Mouse (Mus musculus) myocyte (in vitro differentiated cells): ENCODE results near the gene Nkain2. TPM values are rescaled to one million over a fixed set of nuclear protein-coding genes. Genes with fewer than 3 reads are reported as not detected.
"Not testable (repeated sequence)": the region's sequence is repeated elsewhere in the genome, so short reads cannot be mapped to it uniquely, and the experiment has no call there.

Source experiments
- H3K27me3 ChIP-seq: one replicate; pipeline ENCODE4 v1.6.1; 2011; ENCODE audit not compliant: control insufficient read depth, insufficient read depth, insufficient read length
- H3K36me3 ChIP-seq: one replicate; pipeline ENCODE4 v1.6.1; 2011; ENCODE audit not compliant: control insufficient read depth, insufficient read depth
- H3K4me2 ChIP-seq: one replicate; pipeline ENCODE4 v1.6.1; 2011; ENCODE audit warnings: low read depth, control low read depth
- H3K4me3 ChIP-seq: one replicate; pipeline ENCODE4 v1.5.1; 2011; ENCODE audit warnings: mild to moderate bottlenecking, control low read depth, moderate library complexity
- H3K79me2 ChIP-seq: one replicate; pipeline ENCODE4 v1.6.1; 2011; ENCODE audit not compliant: control insufficient read depth, insufficient read depth
- H3ac ChIP-seq: one replicate; pipeline ENCODE4 v1.6.1; 2011; ENCODE audit not compliant: control insufficient read depth, insufficient read length
- CEBPB ChIP-seq: IDR thresholded peaks from 2 replicates; pipeline ENCODE4 v1.6.1; 2011; ENCODE audit warnings: mild to moderate bottlenecking, moderate library complexity; ENCODE audit not compliant: poor library complexity, insufficient read depth, severe bottlenecking
- MAX ChIP-seq: IDR thresholded peaks from one replicate; pipeline ENCODE4 v1.6.1; 2011; ENCODE audit warnings: low read depth, mild to moderate bottlenecking, control low read depth
- MYOD1 ChIP-seq, 3 experiments: IDR thresholded peaks; one replicate each; pipeline ENCODE4 v1.6.1; 2011; ENCODE audit warnings: control low read depth in 2 of 3, low read depth in 2 of 3, mild to moderate bottlenecking in 2 of 3, moderate library complexity in 1 of 3; ENCODE audit not compliant: insufficient read length in 2 of 3, control insufficient read depth in 1 of 3
- MYOG ChIP-seq, 3 experiments: IDR thresholded peaks; one replicate each; pipeline ENCODE4 v1.6.1; 2011; ENCODE audit warnings: control low read depth in 2 of 3, low read depth in 2 of 3, mild to moderate bottlenecking in 2 of 3; ENCODE audit not compliant: insufficient read length in 2 of 3, control insufficient read depth in 1 of 3, insufficient read depth in 1 of 3
- POLR2A ChIP-seq: IDR thresholded peaks from one replicate; pipeline ENCODE4 v1.6.1; 2011; ENCODE audit warnings: low read depth, mild to moderate bottlenecking, control low read depth, moderate library complexity; ENCODE audit not compliant: insufficient read length
- POLR2AphosphoS2 ChIP-seq: IDR thresholded peaks from one replicate; pipeline ENCODE4 v1.6.1; 2011; ENCODE audit warnings: low read depth, control low read depth; ENCODE audit not compliant: insufficient read length
- REST ChIP-seq: IDR thresholded peaks from one replicate; pipeline ENCODE4 v1.6.1; 2011; ENCODE audit warnings: mild to moderate bottlenecking, control low read depth, moderate library complexity; ENCODE audit not compliant: insufficient read depth, insufficient read length
- SRF ChIP-seq: IDR thresholded peaks from one replicate; pipeline ENCODE4 v1.6.1; 2011; ENCODE audit warnings: low read depth; ENCODE audit not compliant: control insufficient read depth, insufficient read length
- TCF12 ChIP-seq: IDR thresholded peaks from one replicate; pipeline ENCODE4 v1.6.1; 2011; ENCODE audit warnings: mild to moderate bottlenecking, control low read depth; ENCODE audit not compliant: poor library complexity, insufficient read depth, severe bottlenecking
- TCF3 ChIP-seq: IDR thresholded peaks from one replicate; pipeline ENCODE4 v1.6.1; 2011; ENCODE audit warnings: low read depth, control low read depth; ENCODE audit not compliant: insufficient read length
- polyA plus RNA-seq: library from polyadenylated mRNA; unstranded; fragments of >200 nt; fragmentation: generic; extraction: Trizol; gene quantifications from one replicate; pipeline ENCODE4 v1.2.1, GENCODE M21; 2012; ENCODE audit warnings: missing spikeins

The Nkain2 gene
- polyA plus RNA-seq, 1 experiment, result 0.36 TPM

- Histone ChIP-seq H3K4me3 (no peak overlapping the region), H3K4me2 (no peak overlapping the region), H3K27me3 (no peaks in the 10 kb centered on the region), H3K79me2 (no peaks in the 10 kb centered on the region), H3ac (no peak overlapping the region), H3K36me3 (no peaks in the 10 kb centered on the region)
- no peak for TF ChIP-seq REST
- TF ChIP-seq MAX, result no peak
- no peak for TF ChIP-seq SRF
- no peak for TF ChIP-seq MYOG (IDR thresholded peaks at IDR 0.05; ENCODE audit: control insufficient read depth in 1 of 3, insufficient read depth in 1 of 3, insufficient read length in 2 of 3, low read depth in 2 of 3)
- no peak for TF ChIP-seq MYOD1 (IDR thresholded peaks at IDR 0.05; ENCODE audit: control insufficient read depth in 1 of 3, insufficient read length in 2 of 3, low read depth in 2 of 3)
- no peak for TF ChIP-seq POLR2A
- no peak for TF ChIP-seq CEBPB
These were observed 94.0 kb downstream of the Nkain2 start for GRCm38 (mm10) chr10:32796215-32796614.

DNA sequence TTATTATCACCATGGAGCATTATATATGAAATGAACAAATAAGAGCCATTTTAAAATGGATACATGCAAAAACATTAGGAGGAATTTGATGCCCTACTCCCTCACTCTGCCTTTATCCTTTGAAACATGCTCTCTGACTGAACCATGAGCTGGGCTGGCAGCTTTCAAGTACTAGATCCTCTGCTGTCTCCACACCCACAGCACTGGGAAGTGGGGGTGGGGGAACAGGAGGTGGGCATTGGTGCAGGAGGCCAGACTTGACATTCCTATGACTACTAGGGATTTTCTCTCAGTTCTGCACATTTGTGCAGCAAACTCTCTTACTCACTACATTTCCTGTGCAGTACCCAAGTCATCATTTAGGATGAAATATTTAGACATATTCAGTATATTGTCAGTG lies 99.7 kb downstream of the Nkain2 start:
- Histone ChIP-seq H3K4me3 (no peak overlapping the region), H3K27me3 (no peaks in the 10 kb centered on the region), H3K36me3 (no peaks in the 10 kb centered on the region), H3K4me2 (no peak overlapping the region), H3K79me2 (no peaks in the 10 kb centered on the region), H3ac (no peak overlapping the region)
- TF ChIP-seq MYOD1 (IDR thresholded peaks at IDR 0.05; ENCODE audit: control insufficient read depth in 1 of 3, insufficient read length in 2 of 3, low read depth in 2 of 3), result no peak
- TF ChIP-seq REST, result no peak
- no peak for TF ChIP-seq MAX
- no peak for TF ChIP-seq POLR2AphosphoS2
- TF ChIP-seq TCF12, result no peak
- no peak for TF ChIP-seq SRF

DNA sequence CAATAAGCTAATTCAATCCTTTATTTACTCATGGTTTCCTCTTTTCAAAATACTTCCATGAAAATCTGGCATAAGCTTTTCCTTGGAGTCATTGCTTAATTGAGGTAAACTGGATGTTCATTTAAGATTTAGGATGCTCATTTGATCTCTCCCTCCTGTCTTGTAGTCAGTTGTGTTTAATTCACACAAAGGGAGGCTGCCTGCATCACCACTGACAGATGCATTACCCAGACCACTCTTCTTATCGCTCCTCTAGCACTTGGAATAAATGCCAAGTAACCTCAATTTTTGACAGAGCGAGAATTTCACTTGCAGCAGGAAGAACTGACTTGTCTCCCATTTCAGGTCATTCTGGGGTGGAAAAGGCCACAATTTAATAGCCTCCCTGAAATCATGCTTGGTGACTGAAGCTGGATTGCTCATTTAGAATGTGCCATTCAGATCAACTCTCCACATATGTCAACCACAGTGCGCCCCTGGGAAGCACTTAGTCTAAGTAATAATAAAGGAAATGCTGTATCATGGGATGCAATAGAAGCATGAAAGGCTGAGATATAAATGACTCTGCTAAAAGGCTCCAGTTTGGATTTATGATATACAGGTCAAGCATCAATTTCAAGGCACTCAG lies 107.4 kb downstream of the Nkain2 start:
- TF ChIP-seq MYOD1 (IDR thresholded peaks at IDR 0.05; ENCODE audit: control insufficient read depth in 1 of 3, insufficient read length in 2 of 3, low read depth in 2 of 3), result no peak
- TF ChIP-seq MYOG (IDR thresholded peaks at IDR 0.05; ENCODE audit: control insufficient read depth in 1 of 3, insufficient read depth in 1 of 3, insufficient read length in 2 of 3, low read depth in 2 of 3), result no peak
- no peak for TF ChIP-seq REST
- no peak for TF ChIP-seq TCF12
- TF ChIP-seq CEBPB, result no peak
- TF ChIP-seq TCF3, result no peak
- TF ChIP-seq POLR2AphosphoS2, result no peak
- no peak for TF ChIP-seq POLR2A
- Histone ChIP-seq H3K36me3 (no peaks in the 10 kb centered on the region), H3K79me2 (no peaks in the 10 kb centered on the region), H3K4me3 (no peak overlapping the region), H3K4me2 (no peak overlapping the region), H3ac (no peak overlapping the region), H3K27me3 (no peaks in the 10 kb centered on the region)

DNA sequence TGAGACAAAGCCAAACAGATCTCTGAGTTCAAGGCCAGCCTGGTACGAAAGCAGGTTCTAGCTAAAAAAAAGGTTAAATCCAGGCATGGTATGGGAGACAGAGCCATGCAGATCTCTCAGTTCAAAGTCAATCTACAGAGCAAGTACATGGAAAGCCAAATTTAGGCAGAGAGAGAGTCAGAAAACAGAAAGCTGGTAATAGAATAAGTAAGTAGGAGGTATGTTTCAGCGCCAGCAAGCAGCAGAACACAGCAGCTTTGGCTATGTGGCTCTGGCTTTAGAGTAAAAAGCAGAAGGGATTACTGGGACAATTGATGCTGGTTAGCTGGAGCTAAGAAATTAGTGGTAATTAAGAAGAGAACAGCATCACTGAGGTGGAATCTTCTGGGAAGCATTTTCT lies 151.3 kb downstream of the Nkain2 start:
- Histone ChIP-seq H3K36me3 (no peaks in the 10 kb centered on the region), H3K79me2 (no peaks in the 10 kb centered on the region), H3K4me3 (no peak overlapping the region), H3K27me3 (no peaks in the 10 kb centered on the region), H3ac (no peak overlapping the region), H3K4me2 (no peak overlapping the region)
- TF ChIP-seq MYOG (IDR thresholded peaks at IDR 0.05; ENCODE audit: control insufficient read depth in 1 of 3, insufficient read depth in 1 of 3, insufficient read length in 2 of 3, low read depth in 2 of 3) (no peak), REST (no peak), TCF12 (no peak), TCF3 (no peak)

DNA sequence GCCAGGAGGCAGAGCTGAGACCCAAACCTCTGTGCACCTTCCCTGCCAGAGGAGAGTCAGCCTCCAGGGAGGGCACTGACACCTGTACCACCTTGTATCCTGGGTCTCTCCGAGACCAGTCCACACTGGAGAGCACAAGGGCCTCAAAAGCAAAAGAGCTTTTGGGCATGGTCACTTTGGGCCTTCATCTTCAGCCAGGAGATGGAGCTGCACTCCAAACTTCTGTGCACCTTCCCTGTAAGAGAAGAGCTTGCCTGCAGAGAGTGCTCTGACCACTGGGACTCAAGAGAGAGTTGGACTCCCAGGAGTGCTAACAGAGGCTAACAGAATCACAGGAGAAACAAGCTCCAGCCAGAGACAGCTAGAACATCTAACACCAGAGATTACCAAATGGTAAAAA lies 183.7 kb downstream of the Nkain2 start:
- not testable (repeated sequence) for H3K27me3 ChIP-seq, H3K36me3 ChIP-seq, H3K4me2 ChIP-seq, H3K4me3 ChIP-seq, H3K79me2 ChIP-seq, H3ac ChIP-seq

GRCm38 (mm10) chr10:32696661-32697060 lies 193.6 kb downstream of the Nkain2 start:
- TF ChIP-seq TCF12 (no peak), MAX (no peak), POLR2A (no peak), MYOG (IDR thresholded peaks at IDR 0.05; ENCODE audit: control insufficient read depth in 1 of 3, insufficient read depth in 1 of 3, insufficient read length in 2 of 3, low read depth in 2 of 3) (no peak)
- Histone ChIP-seq H3K27me3 (no peaks in the 10 kb centered on the region), H3K4me2 (no peak overlapping the region), H3ac (no peak overlapping the region), H3K36me3 (no peaks in the 10 kb centered on the region), H3K79me2 (no peaks in the 10 kb centered on the region), H3K4me3 (no peak overlapping the region)
